Mouse (Mus musculus) myocyte (in vitro differentiated cells): Measurements from ENCODE around the gene Pih1d1. TPM values are rescaled to one million over a fixed set of nuclear protein-coding genes. Genes with fewer than 3 reads are reported as not detected.
"Not testable (repeated sequence)": the region's sequence is repeated elsewhere in the genome, so short reads cannot be mapped to it uniquely, and the experiment has no call there.

ENCODE experiments used
- H3K27me3 ChIP-seq: one replicate; pipeline ENCODE4 v1.6.1; 2011; ENCODE audit not compliant: control insufficient read depth, insufficient read depth, insufficient read length
- H3K36me3 ChIP-seq: one replicate; pipeline ENCODE4 v1.6.1; 2011; ENCODE audit not compliant: control insufficient read depth, insufficient read depth
- H3K4me2 ChIP-seq: one replicate; pipeline ENCODE4 v1.6.1; 2011; ENCODE audit warnings: low read depth, control low read depth
- H3K4me3 ChIP-seq: one replicate; pipeline ENCODE4 v1.5.1; 2011; ENCODE audit warnings: mild to moderate bottlenecking, control low read depth, moderate library complexity
- H3K79me2 ChIP-seq: one replicate; pipeline ENCODE4 v1.6.1; 2011; ENCODE audit not compliant: control insufficient read depth, insufficient read depth
- H3ac ChIP-seq: one replicate; pipeline ENCODE4 v1.6.1; 2011; ENCODE audit not compliant: control insufficient read depth, insufficient read length
- CEBPB ChIP-seq: IDR thresholded peaks from 2 replicates; pipeline ENCODE4 v1.6.1; 2011; ENCODE audit warnings: mild to moderate bottlenecking, moderate library complexity; ENCODE audit not compliant: poor library complexity, insufficient read depth, severe bottlenecking
- E2F4 ChIP-seq: IDR thresholded peaks from one replicate; pipeline ENCODE4 v1.6.1; 2011; ENCODE audit warnings: mild to moderate bottlenecking, control low read depth, moderate library complexity; ENCODE audit not compliant: insufficient read depth
- MAX ChIP-seq: IDR thresholded peaks from one replicate; pipeline ENCODE4 v1.6.1; 2011; ENCODE audit warnings: low read depth, mild to moderate bottlenecking, control low read depth
- MYOD1 ChIP-seq, 3 experiments: IDR thresholded peaks; one replicate each; pipeline ENCODE4 v1.6.1; 2011; ENCODE audit warnings: control low read depth in 2 of 3, low read depth in 2 of 3, mild to moderate bottlenecking in 2 of 3, moderate library complexity in 1 of 3; ENCODE audit not compliant: insufficient read length in 2 of 3, control insufficient read depth in 1 of 3
- MYOG ChIP-seq, 3 experiments: IDR thresholded peaks; one replicate each; pipeline ENCODE4 v1.6.1; 2011; ENCODE audit warnings: control low read depth in 2 of 3, low read depth in 2 of 3, mild to moderate bottlenecking in 2 of 3; ENCODE audit not compliant: insufficient read length in 2 of 3, control insufficient read depth in 1 of 3, insufficient read depth in 1 of 3
- POLR2A ChIP-seq: IDR thresholded peaks from one replicate; pipeline ENCODE4 v1.6.1; 2011; ENCODE audit warnings: low read depth, mild to moderate bottlenecking, control low read depth, moderate library complexity; ENCODE audit not compliant: insufficient read length
- POLR2AphosphoS2 ChIP-seq: IDR thresholded peaks from one replicate; pipeline ENCODE4 v1.6.1; 2011; ENCODE audit warnings: low read depth, control low read depth; ENCODE audit not compliant: insufficient read length
- REST ChIP-seq: IDR thresholded peaks from one replicate; pipeline ENCODE4 v1.6.1; 2011; ENCODE audit warnings: mild to moderate bottlenecking, control low read depth, moderate library complexity; ENCODE audit not compliant: insufficient read depth, insufficient read length
- SRF ChIP-seq: IDR thresholded peaks from one replicate; pipeline ENCODE4 v1.6.1; 2011; ENCODE audit warnings: low read depth; ENCODE audit not compliant: control insufficient read depth, insufficient read length
- TCF12 ChIP-seq: IDR thresholded peaks from one replicate; pipeline ENCODE4 v1.6.1; 2011; ENCODE audit warnings: mild to moderate bottlenecking, control low read depth; ENCODE audit not compliant: poor library complexity, insufficient read depth, severe bottlenecking
- TCF3 ChIP-seq: IDR thresholded peaks from one replicate; pipeline ENCODE4 v1.6.1; 2011; ENCODE audit warnings: low read depth, control low read depth; ENCODE audit not compliant: insufficient read length
- USF1 ChIP-seq: IDR thresholded peaks from one replicate; pipeline ENCODE4 v1.6.1; 2011; ENCODE audit warnings: low read depth, mild to moderate bottlenecking, control low read depth, moderate library complexity
- polyA plus RNA-seq: library from polyadenylated mRNA; unstranded; fragments of >200 nt; fragmentation: generic; extraction: Trizol; gene quantifications from one replicate; pipeline ENCODE4 v1.2.1, GENCODE M21; 2012; ENCODE audit warnings: missing spikeins

Gene Pih1d1
- polyA plus RNA-seq, 1 experiment = 81.9 TPM

- peak overlapping the region; percentile 94 for H3K4me2 ChIP-seq
- no peaks in the 10 kb centered on the region for H3K27me3 ChIP-seq
- H3ac ChIP-seq = peak overlapping the region; percentile 84
- H3K4me3 ChIP-seq = peak overlapping the region; percentile 81
- TF ChIP-seq MYOD1 (IDR thresholded peaks at IDR 0.05; ENCODE audit: control insufficient read depth in 1 of 3, insufficient read length in 2 of 3, low read depth in 2 of 3) (no peak), E2F4 (no peak), POLR2A (peak; percentile 16)
- H3K36me3 ChIP-seq = peaks cover 59% of the 10 kb centered on the region
- peaks cover 41% of the 10 kb centered on the region for H3K79me2 ChIP-seq
These were observed 30.9 kb upstream of the Pih1d1 start for GRCm38 (mm10) chr7:45123186-45123570.

DNA sequence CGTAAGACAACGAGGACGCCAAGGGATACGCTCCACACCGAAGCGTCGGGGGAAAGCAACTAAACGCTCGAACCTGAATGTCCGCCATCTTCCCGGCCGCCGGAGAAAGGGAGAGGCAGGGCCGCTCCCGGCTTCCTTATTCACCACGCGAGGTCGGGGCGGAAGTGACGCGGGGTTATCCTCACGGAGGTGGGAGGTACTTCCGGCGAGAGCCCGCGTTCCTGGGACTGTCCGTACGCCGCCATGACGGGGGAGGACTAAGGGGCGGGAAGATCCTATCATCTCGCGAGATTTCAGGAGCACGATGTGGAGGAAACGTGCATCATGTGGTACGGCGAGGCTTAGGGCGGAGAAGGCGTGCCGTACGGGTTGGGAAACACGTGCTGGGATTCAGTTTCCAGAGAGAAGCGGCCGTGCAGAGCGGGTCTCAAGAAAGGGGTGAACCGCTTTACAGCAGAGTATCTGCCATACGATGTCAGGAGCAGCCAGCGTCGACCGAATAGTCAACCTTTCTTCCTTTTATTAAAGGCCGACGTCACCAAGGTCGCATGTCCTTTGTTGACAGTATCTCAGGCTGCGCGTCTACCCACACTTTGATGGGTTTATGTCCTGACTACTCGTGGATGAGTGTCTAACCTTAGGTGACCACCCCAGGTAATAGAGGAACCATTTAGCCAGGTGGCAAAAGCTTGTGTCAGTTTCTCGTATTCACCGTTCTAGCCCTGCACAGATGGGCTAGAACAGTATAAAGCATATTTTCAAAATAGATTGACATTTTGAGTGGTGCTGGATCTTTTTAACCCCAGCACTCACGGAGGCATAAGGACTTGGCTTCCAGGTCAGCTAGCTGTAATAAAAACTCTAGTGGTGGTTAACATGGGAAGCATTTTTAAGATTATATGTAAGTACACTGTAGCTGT is 29.6 kb upstream of the Pih1d1 start, which contains the start of gene Rps11:
Gene Rps11 (minus strand): TSS at position 216 of the 920 bp plus-strand sequence.
- H3K79me2 ChIP-seq = peaks cover 44% of the 10 kb centered on the region
- no peak for TF ChIP-seq SRF
- TF ChIP-seq POLR2AphosphoS2 = peak; percentile 99
- TF ChIP-seq USF1 = peak; percentile 95
- peak; percentile 92 for TF ChIP-seq MAX
- no peak for TF ChIP-seq TCF3
- TF ChIP-seq REST = no peak
- TF ChIP-seq MYOD1 (IDR thresholded peaks at IDR 0.05; ENCODE audit: control insufficient read depth in 1 of 3, insufficient read length in 2 of 3, low read depth in 2 of 3) = peak in 1 of 3 experiments; percentile 47
- TF ChIP-seq E2F4 = peak; percentile 43
- peak; percentile 95 for TF ChIP-seq POLR2A
- no peak for TF ChIP-seq MYOG (IDR thresholded peaks at IDR 0.05; ENCODE audit: control insufficient read depth in 1 of 3, insufficient read depth in 1 of 3, insufficient read length in 2 of 3, low read depth in 2 of 3)
- no peak for TF ChIP-seq TCF12
- no peak for TF ChIP-seq CEBPB
- H3K27me3 ChIP-seq = no peaks in the 10 kb centered on the region
- H3ac ChIP-seq = peak within 1 kb of the TSS; percentile 84
- peaks cover 56% of the 10 kb centered on the region for H3K36me3 ChIP-seq
- H3K4me2 ChIP-seq = peak within 1 kb of the TSS; percentile 94
- peak within 1 kb of the TSS; percentile 81 for H3K4me3 ChIP-seq

DNA sequence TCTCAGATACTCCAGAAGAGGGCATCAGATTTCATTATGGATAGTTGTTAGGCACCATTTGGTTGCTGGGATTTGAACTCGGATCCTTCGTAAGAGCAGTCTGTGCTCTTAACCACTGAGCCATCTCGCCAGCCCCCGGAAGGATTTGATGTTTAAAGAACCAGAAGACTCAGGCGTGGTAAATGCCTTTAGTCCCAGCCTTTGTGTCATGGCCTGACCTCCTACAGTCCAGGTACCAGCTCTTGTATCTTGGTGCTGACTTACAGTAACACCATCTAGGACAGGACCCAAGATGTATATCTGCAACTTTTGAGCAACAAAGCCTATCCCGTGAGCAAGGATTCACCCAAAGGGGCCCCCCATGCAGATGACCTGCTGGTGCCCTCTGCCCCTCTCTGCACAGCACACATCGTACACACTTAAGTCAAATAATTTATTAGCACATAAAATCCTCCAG is 28.9 kb upstream of the Pih1d1 start:
- H3K27me3 ChIP-seq = no peaks in the 10 kb centered on the region
- peak overlapping the region; percentile 81 for H3K4me3 ChIP-seq
- H3ac ChIP-seq = no peak overlapping the region
- TF ChIP-seq POLR2AphosphoS2 = peak; percentile 75
- no peak for TF ChIP-seq SRF
- no peak for TF ChIP-seq MYOG (IDR thresholded peaks at IDR 0.05; ENCODE audit: control insufficient read depth in 1 of 3, insufficient read depth in 1 of 3, insufficient read length in 2 of 3, low read depth in 2 of 3)
- H3K79me2 ChIP-seq = peaks cover 44% of the 10 kb centered on the region
- peak overlapping the region; percentile 77 for H3K4me2 ChIP-seq
- peaks cover 51% of the 10 kb centered on the region for H3K36me3 ChIP-seq

DNA sequence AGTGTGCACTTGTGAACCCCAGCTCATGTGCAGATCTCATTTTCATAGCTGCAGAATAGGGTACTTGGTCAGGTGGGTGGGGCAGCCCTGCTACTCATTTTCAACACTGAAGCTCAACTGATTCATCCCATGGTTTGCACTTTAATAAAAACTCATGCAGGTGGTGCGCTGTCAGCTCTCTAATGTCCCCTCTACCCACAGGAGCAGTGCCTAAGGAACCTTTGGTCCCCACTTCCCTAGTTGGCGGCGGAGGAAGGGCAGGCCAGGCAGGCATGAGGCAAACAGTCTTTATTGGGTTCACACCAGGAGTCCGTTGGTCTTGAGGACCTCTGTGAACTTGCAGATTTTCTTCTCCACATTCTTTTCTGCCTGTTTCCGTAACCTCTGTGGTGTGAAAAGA is 28.5 kb upstream of the Pih1d1 start:
- peak overlapping the region; percentile 63 for H3ac ChIP-seq
- peaks cover 46% of the 10 kb centered on the region for H3K36me3 ChIP-seq
- H3K27me3 ChIP-seq = not testable (repeated sequence)
- H3K4me2 ChIP-seq = peak overlapping the region; percentile 99
- H3K79me2 ChIP-seq = peaks cover 44% of the 10 kb centered on the region
- peak overlapping the region; percentile 81 for H3K4me3 ChIP-seq

GRCm38 (mm10) chr7:45126147-45126843 is 27.8 kb upstream of the Pih1d1 start:
- TF ChIP-seq SRF (no peak), USF1 (no peak), POLR2AphosphoS2 (peak; percentile 76), POLR2A (peak; percentile 38), MAX (no peak), E2F4 (no peak), MYOG (IDR thresholded peaks at IDR 0.05; ENCODE audit: control insufficient read depth in 1 of 3, insufficient read depth in 1 of 3, insufficient read length in 2 of 3, low read depth in 2 of 3) (no peak), CEBPB (no peak), REST (no peak), TCF3 (no peak), TCF12 (no peak), MYOD1 (IDR thresholded peaks at IDR 0.05; ENCODE audit: control insufficient read depth in 1 of 3, insufficient read length in 2 of 3, low read depth in 2 of 3) (no peak)
- peak overlapping the region; percentile 81 for H3K4me3 ChIP-seq
- peaks cover 40% of the 10 kb centered on the region for H3K36me3 ChIP-seq
- peak overlapping the region; percentile 63 for H3ac ChIP-seq
- peak overlapping the region; percentile 99 for H3K4me2 ChIP-seq
- H3K79me2 ChIP-seq = peaks cover 44% of the 10 kb centered on the region
- H3K27me3 ChIP-seq = no peaks in the 10 kb centered on the region
